Mouse (Mus musculus) kidney, postnatal 14 days (tissue): Measurements from ENCODE around the gene Sipa1l1.
A peak's percentile ranks its signal among the peaks of the same experiment; 100 is the strongest.

ENCODE experiments used
- DNase-seq: peaks from one replicate; pipeline ENCODE4 v3.0.0; 2022; ENCODE audit warnings: mixed read lengths

Gene Sipa1l1

DNA sequence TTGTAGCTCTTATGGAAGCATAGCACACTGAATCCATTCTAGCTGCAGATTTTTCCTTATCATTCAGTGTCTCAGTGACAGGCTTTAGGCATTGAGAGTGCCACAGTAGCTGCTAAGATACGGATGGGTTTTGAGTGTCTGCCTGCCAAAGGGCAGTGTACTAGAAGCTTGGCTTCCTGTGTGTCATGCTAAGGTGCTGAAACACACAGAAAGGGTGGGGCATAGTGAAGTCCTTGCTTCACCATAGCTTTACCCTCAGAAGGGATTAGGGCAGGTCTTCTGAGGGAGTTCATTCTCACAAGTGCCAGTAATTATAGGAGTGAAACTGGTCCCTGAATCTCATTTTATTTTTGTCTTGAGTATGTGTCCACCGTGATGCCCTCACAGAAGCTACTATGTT is 82.2 kb downstream of the Sipa1l1 start:
- DNase-seq: no peak

DNA sequence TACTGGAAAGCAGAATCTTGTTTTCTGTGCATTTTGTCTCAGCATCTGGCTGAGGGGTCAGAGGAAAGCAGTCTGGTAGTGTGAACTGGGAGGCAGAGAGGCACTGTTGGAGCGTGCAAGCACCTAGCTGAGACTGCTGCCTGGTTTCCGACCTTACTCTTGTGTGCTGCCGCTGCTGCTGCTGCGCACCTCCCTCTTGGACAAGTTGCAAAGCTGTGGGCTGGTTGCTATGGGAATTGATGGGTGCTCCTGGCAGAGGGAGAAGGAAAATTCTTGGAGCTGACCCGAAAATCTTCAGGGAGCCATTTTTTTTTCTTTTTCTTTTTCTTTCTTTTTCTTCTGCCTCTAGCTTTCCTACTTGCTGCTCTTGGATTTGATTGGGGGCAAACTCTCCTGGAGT is 85.0 kb downstream of the Sipa1l1 start:
- peak; percentile 30 for DNase-seq

DNA sequence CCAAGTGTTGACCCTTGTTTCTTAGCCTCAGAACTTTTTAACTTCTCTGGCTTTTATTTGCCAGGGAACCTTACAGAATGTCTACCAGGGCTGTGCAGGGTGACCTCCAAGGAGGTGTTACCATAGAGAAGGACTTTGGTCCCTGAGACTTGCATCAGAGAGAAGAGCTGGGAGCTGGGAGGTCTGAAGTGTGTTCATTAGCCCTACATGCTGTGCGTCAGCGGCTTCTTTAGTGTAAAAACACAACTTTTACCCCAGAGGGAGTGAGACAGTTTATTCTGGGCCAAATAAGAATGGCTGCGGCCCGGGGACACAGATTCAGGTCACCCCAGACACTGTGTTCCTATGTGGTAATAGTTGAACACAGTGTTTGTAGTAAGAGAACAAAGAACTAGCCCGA is 86.9 kb downstream of the Sipa1l1 start:
- DNase-seq: peak; percentile 77

GRCm38 (mm10) chr12:82256921-82257500 is 87.9 kb downstream of the Sipa1l1 start:
- DNase-seq: peak; percentile 33

DNA sequence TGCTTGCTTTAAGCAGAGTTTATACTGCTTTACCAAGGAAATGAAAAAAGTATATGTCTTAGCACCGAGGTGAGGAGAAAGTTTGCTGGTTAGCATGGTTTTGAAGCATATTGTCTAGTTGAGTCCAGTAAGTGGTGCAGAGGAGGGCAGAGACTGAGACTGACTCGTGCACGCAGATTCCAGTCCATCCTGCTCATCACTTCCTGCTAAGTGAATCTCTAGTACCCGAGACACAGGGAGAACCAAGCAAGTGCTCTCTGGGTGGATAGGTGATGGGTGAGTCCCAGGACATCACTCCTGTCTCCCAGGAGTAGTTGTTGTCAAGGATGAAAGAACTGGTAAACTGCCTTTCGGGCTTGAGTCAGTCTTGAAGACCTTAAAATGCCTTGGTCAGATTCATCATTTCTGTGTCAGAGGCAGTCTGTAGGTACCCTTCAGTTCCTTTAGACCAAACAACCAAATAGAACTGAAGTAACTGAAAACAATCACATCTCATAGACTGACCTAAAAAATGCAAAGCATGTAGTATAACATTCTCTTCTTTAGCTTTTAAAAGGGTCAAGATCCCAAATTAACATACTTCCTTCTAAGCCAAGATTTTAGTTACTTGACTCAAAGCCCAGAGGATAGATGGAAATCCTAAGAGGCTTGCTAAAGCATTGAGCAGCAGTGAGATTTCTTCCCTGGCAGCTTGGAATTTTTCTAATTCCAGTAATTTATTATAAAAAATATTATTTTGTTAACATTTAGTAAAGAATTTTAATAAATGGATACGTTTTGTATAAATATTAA is 89.1 kb downstream of the Sipa1l1 start:
- DNase-seq: no peak

GRCm38 (mm10) chr12:82263443-82263842 is 94.3 kb downstream of the Sipa1l1 start:
- no peak for DNase-seq

GRCm38 (mm10) chr12:82264083-82264851 is 95.1 kb downstream of the Sipa1l1 start:
- no peak for DNase-seq

- DNase-seq: peak; percentile 84
Measured at GRCm38 (mm10) chr12:82265335-82266274, 96.5 kb downstream of the Sipa1l1 start.

DNA sequence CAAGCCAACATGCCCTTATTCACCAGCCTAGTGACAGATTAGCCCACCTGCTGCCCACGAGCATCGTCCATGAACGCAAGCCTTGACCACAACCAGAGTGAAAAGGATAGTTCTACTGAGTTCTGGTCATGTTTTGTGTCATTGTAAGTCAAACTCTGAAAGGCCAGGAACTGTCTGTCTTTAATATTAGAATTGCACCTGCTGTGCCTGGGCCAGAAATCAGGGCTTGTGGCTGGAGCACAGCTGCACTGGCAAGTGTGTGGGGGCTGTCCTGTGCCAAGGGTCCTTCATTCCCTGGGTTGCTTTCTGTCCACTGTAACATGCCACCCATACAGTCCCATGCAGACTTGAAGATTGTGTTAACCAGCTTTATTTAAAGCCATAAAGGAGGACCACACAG is 102.3 kb downstream of the Sipa1l1 start:
- no peak for DNase-seq

DNA sequence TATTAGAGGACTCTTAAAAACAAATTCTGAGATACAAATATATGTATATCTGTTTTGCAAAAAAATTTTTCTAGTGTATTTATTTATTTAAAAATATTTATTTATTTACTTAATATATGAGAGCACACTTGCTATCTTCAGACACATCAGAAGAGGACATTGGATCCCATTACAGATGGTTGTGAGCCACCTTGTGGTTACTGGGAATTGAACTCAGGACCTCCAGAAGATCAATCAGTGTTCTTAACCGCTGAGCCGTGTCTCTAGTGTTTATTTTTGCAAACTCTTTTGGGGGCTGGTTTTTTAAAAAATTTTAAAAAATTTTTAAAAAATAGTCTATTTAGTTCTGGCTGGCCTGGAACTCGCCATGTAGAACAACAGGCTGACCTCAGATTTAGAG is 104.4 kb downstream of the Sipa1l1 start:
- no peak for DNase-seq

GRCm38 (mm10) chr12:82274576-82274975 is 105.5 kb downstream of the Sipa1l1 start:
- no peak for DNase-seq

- no peak for DNase-seq
Measured at GRCm38 (mm10) chr12:82275767-82276166, 106.6 kb downstream of the Sipa1l1 start.

- DNase-seq: no peak
Measured at GRCm38 (mm10) chr12:82276591-82276990, 107.5 kb downstream of the Sipa1l1 start.

DNA sequence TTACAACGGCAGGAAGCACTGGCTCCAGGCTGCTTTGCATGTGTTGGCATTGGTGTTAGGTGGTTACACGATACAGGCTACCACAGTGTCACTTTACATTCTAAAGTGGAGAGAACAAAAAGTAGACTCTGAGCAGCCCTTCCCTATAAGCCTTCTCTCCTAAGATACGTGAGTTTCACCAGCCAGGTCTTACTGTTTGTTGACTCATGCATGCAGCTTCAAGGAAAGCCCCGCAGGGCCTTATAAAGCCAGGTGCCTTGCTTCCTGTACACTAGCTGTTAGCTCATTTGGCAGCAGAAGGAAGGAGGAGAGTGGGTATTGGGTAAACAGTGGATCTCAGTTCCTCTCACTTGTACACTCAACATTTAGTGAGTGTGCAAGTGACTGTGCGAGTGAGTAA is 115.5 kb downstream of the Sipa1l1 start:
- DNase-seq: no peak

- DNase-seq: no peak
Measured at GRCm38 (mm10) chr12:82285018-82285417, 115.9 kb downstream of the Sipa1l1 start.

GRCm38 (mm10) chr12:82286068-82286467 is 116.9 kb downstream of the Sipa1l1 start:
- DNase-seq: no peak

DNA sequence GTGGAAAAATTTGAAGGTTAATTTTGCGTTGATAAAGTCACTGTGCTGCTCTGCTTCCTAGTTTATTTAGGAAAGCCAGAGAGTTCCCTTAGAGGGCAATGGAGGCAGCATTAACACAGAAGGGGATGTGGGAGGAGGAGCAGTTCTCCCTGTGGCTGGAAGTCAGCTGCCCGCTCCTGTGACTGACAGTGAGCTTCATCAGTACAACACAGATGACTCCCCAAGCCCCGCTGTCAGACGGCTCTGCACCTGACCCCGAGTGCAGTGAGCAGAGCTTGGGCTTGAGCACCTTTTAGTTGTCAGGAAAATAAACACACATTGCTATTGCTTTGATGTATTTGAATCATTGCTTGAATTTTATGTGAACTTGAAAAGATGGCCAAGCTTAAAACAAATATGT is 117.7 kb downstream of the Sipa1l1 start:
- no peak for DNase-seq

GRCm38 (mm10) chr12:82293545-82294247 is 124.6 kb downstream of the Sipa1l1 start:
- no peak for DNase-seq

GRCm38 (mm10) chr12:82294906-82295887 is 126.1 kb downstream of the Sipa1l1 start:
- peak; percentile 40 for DNase-seq

DNA sequence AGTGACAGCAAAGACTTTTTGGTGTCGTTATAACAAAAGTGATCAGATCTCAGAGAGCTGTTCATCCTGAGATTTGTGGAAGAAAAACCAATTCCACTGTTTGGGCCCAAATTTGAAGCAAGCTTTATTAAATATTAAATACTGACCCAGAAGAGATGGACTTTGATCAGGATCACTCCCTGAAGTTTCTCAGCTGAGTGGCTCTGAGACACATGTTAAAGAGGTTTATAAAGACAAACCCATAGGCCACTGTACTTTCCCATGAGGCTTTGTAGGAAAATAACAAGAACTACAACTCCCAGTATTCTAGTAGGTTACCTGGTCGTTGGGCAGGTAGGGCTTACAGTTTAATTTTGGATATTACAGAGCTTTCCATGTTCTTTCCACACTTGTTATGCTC is 127.2 kb downstream of the Sipa1l1 start:
- no peak for DNase-seq

DNA sequence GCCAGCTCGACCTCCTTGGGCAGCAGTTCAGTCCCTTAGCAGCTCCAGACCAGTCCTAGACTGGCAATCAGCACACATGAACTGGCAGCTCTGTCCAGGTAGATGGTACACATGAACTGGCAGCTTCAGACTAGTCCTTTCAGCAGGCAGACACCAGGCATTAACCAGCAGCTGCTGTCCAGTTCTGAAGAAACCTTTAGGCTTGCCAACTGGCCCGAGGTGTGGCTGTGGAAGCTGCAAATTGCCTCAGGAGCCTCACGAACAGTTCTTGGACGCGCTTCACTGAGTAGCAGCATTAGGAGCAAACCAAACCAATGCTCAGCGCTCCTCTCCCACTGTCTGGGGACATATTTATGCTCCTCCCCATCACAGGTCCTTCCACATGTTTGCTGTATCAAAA is 128.1 kb downstream of the Sipa1l1 start:
- DNase-seq: peak; percentile 37
